Mouse (Mus musculus) limb, embryonic 11.5 days (tissue): ENCODE results near the gene Glipr1. TPM values are rescaled to one million over a fixed set of nuclear protein-coding genes. Genes with fewer than 3 reads are reported as not detected.

Experiments used
- ATAC-seq: fragments of 200-750 bp; cut with Nextera tagmentation; 2 replicates; pipeline ENCODE4 v1.8.0; 2017; ENCODE audit warnings: low read depth; ENCODE audit not compliant: insufficient number of reproducible peaks, low FRiP score, low TSS enrichment
- DNase-seq: peaks from one replicate; pipeline ENCODE4 v3.0.0-alpha.2; 2015; ENCODE audit warnings: low spot score
- H3K27ac ChIP-seq: fragments of 300-500 bp; sonication (generic); replicated peaks from 2 replicates; pipeline ENCODE4 v1.5.1; 2014; ENCODE audit warnings: low read depth, mild to moderate bottlenecking, low read length
- H3K27me3 ChIP-seq: fragments of 300-500 bp; sonication (generic); 2 replicates; pipeline ENCODE4 v1.6.1; 2014; ENCODE audit warnings: mild to moderate bottlenecking, low read length, mixed read lengths; ENCODE audit not compliant: control insufficient read depth, insufficient read depth
- H3K36me3 ChIP-seq: fragments of 300-500 bp; sonication (generic); 2 replicates; pipeline ENCODE4 v1.6.1; 2014; ENCODE audit warnings: mild to moderate bottlenecking, low read length, moderate library complexity, mixed read lengths; ENCODE audit not compliant: control insufficient read depth, insufficient read depth
- H3K4me1 ChIP-seq: fragments of 300-500 bp; sonication (generic); 2 replicates; pipeline ENCODE4 v1.6.1; 2014; ENCODE audit warnings: low read length, mixed read lengths; ENCODE audit not compliant: control insufficient read depth, insufficient read depth
- H3K4me2 ChIP-seq: fragments of 300-500 bp; sonication (generic); 2 replicates; pipeline ENCODE4 v1.6.1; 2014; ENCODE audit warnings: low read depth, mild to moderate bottlenecking, moderate library complexity; ENCODE audit not compliant: severe bottlenecking
- H3K4me3 ChIP-seq: fragments of 300-500 bp; sonication (generic); 2 replicates; pipeline ENCODE4 v1.5.1; 2014; ENCODE audit warnings: low read depth, low read length
- H3K9ac ChIP-seq: fragments of 300-500 bp; sonication (generic); 2 replicates; pipeline ENCODE4 v1.6.1; 2014; ENCODE audit warnings: mild to moderate bottlenecking, low read length
- H3K9me3 ChIP-seq: fragments of 300-500 bp; sonication (generic); 2 replicates; pipeline ENCODE4 v1.6.1; 2016; ENCODE audit warnings: low read length; ENCODE audit not compliant: control insufficient read depth
- WGBS: fragments of 180-500 bp; shearing (Covaris S2); extraction: QIAGEN DNeasy Blood & Tissue Kit; methylation state at CpG from one replicate; pipeline ENCODE4 v1.1.7; 2014; 5-methylcytosine and 5-hydroxymethylcytosine counted together
- polyA plus RNA-seq: library from polyadenylated mRNA; unstranded; fragments of >200 nt; fragmentation: Nextera tagmentation; extraction: Ambion mirVana; gene quantifications from 2 replicates; pipeline ENCODE4 v1.2.1, GENCODE M21; 2014

The Glipr1 gene
- polyA plus RNA-seq, 1 experiment from 2014 or later = 1.5 TPM

GRCm38 (mm10) chr10:111957271-111958045 lies 45.0 kb downstream of the Glipr1 start:
- H3K9me3 ChIP-seq = no peaks in the 10 kb centered on the region
- DNase-seq (peak; percentile 67), ATAC-seq (peak; percentile 72; the same call in 1 of the 2 replicates)
- no peak overlapping the region for H3K4me3 ChIP-seq
- no peak overlapping the region for H3K27ac ChIP-seq
- no peaks in the 10 kb centered on the region for H3K4me1 ChIP-seq
- no peak overlapping the region for H3K9ac ChIP-seq
- 65% methylated on average over 10 of the region's 10 CpGs for WGBS
- H3K27me3 ChIP-seq = no peaks in the 10 kb centered on the region
- H3K36me3 ChIP-seq = no peaks in the 10 kb centered on the region
- H3K4me2 ChIP-seq = no peak overlapping the region

DNA sequence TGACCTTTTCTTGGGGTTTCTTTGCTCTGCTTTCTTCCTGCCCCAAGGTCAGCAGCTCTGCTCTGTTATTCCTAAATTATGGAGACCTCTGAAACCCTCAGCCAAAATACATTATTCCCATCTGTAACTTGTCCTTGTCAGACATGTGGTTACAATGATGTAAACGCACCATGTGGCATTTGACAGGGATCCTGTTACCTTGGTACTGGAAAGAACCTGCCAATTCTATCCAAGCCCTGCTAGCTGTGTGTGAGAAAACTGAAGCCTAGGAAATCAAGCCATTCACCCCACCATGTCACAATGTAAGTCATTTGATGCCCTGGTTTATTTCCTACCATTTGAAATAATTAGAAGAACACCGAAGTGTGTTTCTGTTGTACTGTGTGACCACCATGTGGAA lies 46.6 kb downstream of the Glipr1 start:
- no peak for DNase-seq
- H3K9me3 ChIP-seq = no peaks in the 10 kb centered on the region
- WGBS = 62% methylated on average over 2 of the region's 2 CpGs
- H3K27me3 ChIP-seq = no peaks in the 10 kb centered on the region
- H3K27ac ChIP-seq = no peak overlapping the region
- H3K4me1 ChIP-seq = no peaks in the 10 kb centered on the region
- ATAC-seq = no peak
- no peak overlapping the region for H3K9ac ChIP-seq
- H3K4me3 ChIP-seq = no peak overlapping the region
- H3K36me3 ChIP-seq = no peaks in the 10 kb centered on the region
- no peak overlapping the region for H3K4me2 ChIP-seq

- 58% methylated on average over 4 of the region's 4 CpGs for WGBS
- H3K27ac ChIP-seq = no peak overlapping the region
These were observed 53.4 kb downstream of the Glipr1 start for GRCm38 (mm10) chr10:111949008-111949407.

DNA sequence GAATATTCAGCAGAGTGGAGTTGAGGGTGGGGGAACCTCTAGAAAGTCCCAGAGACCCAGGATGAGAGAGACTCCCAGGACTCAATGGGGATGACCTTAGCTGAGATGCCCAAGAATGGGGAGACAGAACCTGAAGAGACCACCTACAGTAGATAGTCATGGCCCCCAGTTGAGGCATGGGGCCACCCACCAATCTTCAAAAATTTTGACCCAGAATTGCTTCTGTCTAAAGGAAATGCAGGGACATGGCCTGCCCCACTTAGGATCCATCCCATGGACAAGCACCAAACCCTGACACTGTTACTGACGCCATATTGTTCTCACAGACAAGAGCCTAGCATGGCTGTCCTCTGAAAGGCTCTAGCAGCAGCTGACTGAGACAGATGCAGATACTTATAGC lies 54.4 kb downstream of the Glipr1 start:
- no peak overlapping the region for H3K9ac ChIP-seq
- ATAC-seq (no peak), DNase-seq (no peak)
- H3K9me3 ChIP-seq = no peaks in the 10 kb centered on the region
- no peak overlapping the region for H3K27ac ChIP-seq
- H3K36me3 ChIP-seq = no peaks in the 10 kb centered on the region
- no peaks in the 10 kb centered on the region for H3K27me3 ChIP-seq
- WGBS = 93% methylated on average over 1 of the region's 1 CpGs
- no peak overlapping the region for H3K4me2 ChIP-seq
- H3K4me3 ChIP-seq = no peak overlapping the region
- H3K4me1 ChIP-seq = no peaks in the 10 kb centered on the region

More at GRCm38 (mm10) chr10:111949008-111949407, 53.4 kb downstream of the Glipr1 start:
- no peaks in the 10 kb centered on the region for H3K36me3 ChIP-seq
- no peaks in the 10 kb centered on the region for H3K9me3 ChIP-seq
- H3K27me3 ChIP-seq = no peaks in the 10 kb centered on the region
- ATAC-seq (no peak), DNase-seq (no peak)
- no peaks in the 10 kb centered on the region for H3K4me1 ChIP-seq
- no peak overlapping the region for H3K9ac ChIP-seq
- H3K4me2 ChIP-seq = no peak overlapping the region
- H3K4me3 ChIP-seq = no peak overlapping the region

DNA sequence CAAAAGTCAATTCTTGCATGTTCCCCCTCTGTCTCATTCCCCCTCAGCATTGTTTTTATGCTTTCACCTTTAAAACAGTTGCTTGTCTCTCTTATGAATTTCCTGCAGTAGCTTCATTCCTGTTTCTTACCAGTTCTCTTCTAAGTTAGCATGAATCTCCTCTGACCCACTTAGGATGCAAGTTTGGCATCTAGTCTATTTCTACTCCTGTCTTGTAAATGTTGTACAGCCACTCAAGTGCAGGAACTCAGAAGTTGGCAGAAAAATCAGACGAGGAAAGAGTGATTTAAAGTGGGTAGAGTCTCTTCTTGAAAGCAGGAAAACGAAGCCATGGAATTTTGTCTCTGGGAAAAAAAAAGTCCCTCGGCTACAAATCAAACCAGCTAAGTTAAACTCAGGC lies 56.9 kb downstream of the Glipr1 start:
- Histone ChIP-seq H3K4me3 (no peak overlapping the region), H3K9me3 (no peaks in the 10 kb centered on the region), H3K4me2 (no peak overlapping the region), H3K9ac (no peak overlapping the region), H3K27ac (no peak overlapping the region), H3K27me3 (no peaks in the 10 kb centered on the region), H3K4me1 (no peaks in the 10 kb centered on the region), H3K36me3 (no peaks in the 10 kb centered on the region)
- 69% methylated on average over 3 of the region's 3 CpGs for WGBS
- DNase-seq = no peak
- no peak for ATAC-seq

DNA sequence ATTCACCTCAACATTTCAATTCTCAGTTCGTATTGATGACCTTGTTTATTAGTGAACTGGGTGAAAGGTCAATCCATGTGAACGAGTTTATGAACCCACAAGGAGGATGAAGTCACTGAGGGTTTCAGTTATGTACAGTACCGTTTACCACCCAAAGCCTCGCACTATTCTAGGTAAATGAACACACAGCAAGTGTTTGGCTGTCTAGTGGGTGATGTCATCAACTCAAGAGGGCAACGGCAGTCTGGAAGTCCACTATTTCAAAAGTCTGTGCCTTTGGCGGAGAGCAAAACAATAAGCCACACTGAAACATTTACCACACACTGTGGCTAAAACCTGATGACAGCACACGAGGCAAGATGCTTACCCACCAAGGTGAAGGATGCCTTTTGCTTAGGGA lies 59.4 kb downstream of the Glipr1 start:
- H3K4me1 ChIP-seq = no peaks in the 10 kb centered on the region
- H3K36me3 ChIP-seq = no peaks in the 10 kb centered on the region
- no peak overlapping the region for H3K27ac ChIP-seq
- H3K4me2 ChIP-seq = no peak overlapping the region
- no peak overlapping the region for H3K9ac ChIP-seq
- no peaks in the 10 kb centered on the region for H3K27me3 ChIP-seq
- WGBS = 90% methylated on average over 7 of the region's 7 CpGs
- no peak overlapping the region for H3K4me3 ChIP-seq
- ATAC-seq (no peak), DNase-seq (no peak)
- no peaks in the 10 kb centered on the region for H3K9me3 ChIP-seq

DNA sequence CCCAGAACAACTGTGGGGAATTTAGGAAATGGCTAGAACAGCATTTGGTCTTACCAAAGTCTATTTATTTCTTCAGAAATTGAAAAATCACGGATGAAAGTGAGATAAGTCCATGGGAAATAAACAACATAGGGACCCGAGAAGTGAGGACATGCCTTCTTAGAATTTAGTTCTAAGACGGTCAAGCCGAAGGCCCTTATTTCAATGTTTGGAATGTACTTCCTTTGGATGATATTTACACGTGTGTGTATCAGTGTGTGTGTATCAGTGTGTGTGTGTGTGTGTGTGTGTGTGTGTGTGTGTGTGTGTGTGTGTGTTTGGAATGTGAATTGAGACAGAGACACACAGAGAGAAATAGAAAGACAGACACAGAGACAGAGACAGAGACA lies 65.3 kb downstream of the Glipr1 start:
- no peak overlapping the region for H3K4me3 ChIP-seq
- WGBS = 85% methylated on average over 5 of the region's 5 CpGs
- no peak overlapping the region for H3K9ac ChIP-seq
- ATAC-seq (no peak), DNase-seq (no peak)
- H3K27ac ChIP-seq = no peak overlapping the region
- no peaks in the 10 kb centered on the region for H3K27me3 ChIP-seq
- no peaks in the 10 kb centered on the region for H3K36me3 ChIP-seq
- no peaks in the 10 kb centered on the region for H3K4me1 ChIP-seq
- H3K9me3 ChIP-seq = no peaks in the 10 kb centered on the region
- H3K4me2 ChIP-seq = no peak overlapping the region

DNA sequence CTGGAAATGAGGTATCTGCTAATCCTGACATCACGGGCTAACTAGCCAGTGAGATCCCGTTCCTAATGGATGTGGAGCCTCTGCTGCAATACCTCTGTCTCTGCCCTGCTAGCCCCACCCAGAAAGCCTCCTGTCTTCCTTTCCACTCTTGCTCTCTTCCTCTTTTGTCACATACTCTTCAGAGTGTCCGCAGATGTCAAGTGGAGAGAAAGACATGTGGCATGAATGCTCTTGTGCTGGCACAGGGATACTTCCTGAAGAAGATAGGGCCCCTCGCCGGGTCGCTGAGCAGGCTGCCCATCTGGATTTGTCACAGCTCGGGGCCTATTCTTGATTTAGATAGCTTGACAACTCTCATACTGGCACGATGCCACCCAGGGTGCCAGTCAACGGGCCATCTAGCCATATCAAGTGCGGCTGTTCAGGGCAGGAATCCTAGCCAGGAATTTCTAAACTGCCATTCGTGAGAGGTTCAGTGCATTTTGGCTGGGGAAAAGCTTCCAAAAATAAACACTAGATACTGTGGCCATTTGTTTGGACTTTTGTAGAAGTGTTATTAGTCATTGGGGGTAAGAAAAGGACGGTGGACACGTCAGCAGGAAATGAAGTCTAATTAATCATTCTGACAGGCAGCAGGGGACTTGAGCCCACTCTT lies 65.8 kb downstream of the Glipr1 start:
- no peaks in the 10 kb centered on the region for H3K4me1 ChIP-seq
- H3K4me2 ChIP-seq = no peak overlapping the region
- no peaks in the 10 kb centered on the region for H3K36me3 ChIP-seq
- H3K27ac ChIP-seq = no peak overlapping the region
- ATAC-seq (no peak), DNase-seq (no peak)
- H3K9ac ChIP-seq = no peak overlapping the region
- H3K27me3 ChIP-seq = no peaks in the 10 kb centered on the region
- no peak overlapping the region for H3K4me3 ChIP-seq
- WGBS = 63% methylated on average over 13 of the region's 13 CpGs
- no peaks in the 10 kb centered on the region for H3K9me3 ChIP-seq
